Mouse (Mus musculus): ENCODE data around the gene Camkv. TPM values are rescaled to one million over a fixed set of nuclear protein-coding genes. Genes with fewer than 3 reads are reported as not detected.

Gene Camkv
- polyA plus RNA-seq, 1 experiment from 2014 or later: 6.7 TPM

DNA sequence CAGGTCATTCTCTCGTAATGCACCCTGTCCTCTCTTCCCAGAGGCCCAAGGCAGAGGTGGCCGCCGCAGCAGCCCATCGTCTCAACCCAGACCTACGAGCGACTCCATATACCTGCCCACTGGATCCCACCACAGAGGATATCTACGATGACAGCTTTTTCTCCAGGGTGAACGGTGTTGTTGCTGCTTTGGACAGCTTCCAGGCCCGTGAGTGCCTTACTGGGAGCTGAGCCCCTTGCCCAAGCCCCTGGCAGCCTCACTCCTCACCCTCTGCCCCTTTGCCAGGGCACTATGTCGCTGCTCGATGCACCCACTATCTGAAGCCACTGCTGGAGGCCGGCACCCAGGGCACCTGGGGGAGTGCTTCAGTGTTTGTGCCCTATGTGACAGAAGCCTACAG lies 43.3 kb downstream of the Camkv start:
- ATAC-seq (ENCODE audit: low FRiP score): no peak
- WGBS: 90% methylated on average over 12 of the region's 12 CpGs
- no peak for DNase-seq (ENCODE audit: low spot score, missing footprints)
- Histone ChIP-seq H3K4me1 (ENCODE audit: control insufficient read depth, insufficient read depth, low read length) (peaks cover 3% of the 10 kb centered on the region; the same call in 1 of the 2 replicates), H3K27ac (ENCODE audit: low read depth, low read length) (no peak overlapping the region), H3K9me3 (ENCODE audit: control insufficient read depth, low read length) (no peaks in the 10 kb centered on the region), H3K36me3 (ENCODE audit: control insufficient read depth, insufficient read depth, low read length) (no peaks in the 10 kb centered on the region), H3K4me3 (ENCODE audit: low read depth, low read length) (no peak overlapping the region), H3K9ac (ENCODE audit: low read length) (no peak overlapping the region), H3K4me2 (no peak overlapping the region), H3K27me3 (ENCODE audit: control insufficient read depth, insufficient read depth, low read length) (no peaks in the 10 kb centered on the region; the same call in 1 of the 2 replicates)

DNA sequence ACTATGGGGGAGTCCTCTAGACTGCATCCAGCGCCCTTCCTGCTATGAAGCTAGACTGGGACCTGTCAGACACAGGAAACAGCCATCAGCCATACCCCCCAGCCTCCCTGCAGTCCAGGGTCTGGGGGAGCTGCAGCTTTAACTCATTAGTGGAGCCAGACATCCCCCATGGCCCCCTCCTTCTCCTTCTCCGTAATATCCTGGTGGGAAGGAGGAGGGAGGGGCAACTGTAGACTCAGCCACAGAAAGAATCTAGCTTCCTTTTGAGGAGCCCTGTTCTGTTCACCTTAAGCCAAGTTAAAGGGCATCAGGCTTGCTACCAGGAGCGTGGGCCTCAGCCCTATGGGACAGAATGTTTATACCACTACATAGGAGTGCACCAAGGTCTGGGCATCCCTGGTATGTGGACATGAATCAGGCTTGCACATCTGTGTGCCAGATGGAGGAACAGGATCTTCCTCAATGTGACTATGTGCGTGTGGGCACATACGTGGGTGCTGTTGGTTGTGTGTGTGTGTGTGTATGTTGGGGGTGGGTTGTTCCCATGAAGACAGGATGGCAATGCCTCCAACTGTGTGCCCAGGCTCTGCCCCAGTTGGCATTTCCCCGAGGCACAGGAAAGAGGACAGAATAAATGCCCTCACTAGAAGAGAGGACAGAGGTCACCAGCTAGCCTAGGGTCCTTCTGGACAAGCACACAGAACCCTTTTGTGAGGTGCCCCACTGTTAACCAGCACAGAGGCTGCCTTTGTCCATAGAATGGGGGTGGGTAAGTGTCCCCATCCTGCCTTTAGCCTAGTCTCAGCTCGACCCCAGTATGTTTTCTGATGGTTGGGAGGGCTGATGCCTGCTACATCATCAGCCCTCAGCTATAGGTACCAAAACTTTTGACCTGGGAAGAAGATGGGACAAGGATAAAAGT lies 46.5 kb downstream of the Camkv start:
- ATAC-seq (ENCODE audit: low FRiP score) (no peak), DNase-seq (ENCODE audit: low spot score, missing footprints) (peak; percentile 81)
- Histone ChIP-seq H3K36me3 (ENCODE audit: control insufficient read depth, insufficient read depth, low read length) (no peaks in the 10 kb centered on the region), H3K9ac (ENCODE audit: low read length) (no peak overlapping the region), H3K27ac (ENCODE audit: low read depth, low read length) (peak overlapping the region; percentile 4; the same call in 1 of the 2 replicates), H3K4me2 (no peak overlapping the region), H3K4me3 (ENCODE audit: low read depth, low read length) (no peak overlapping the region), H3K4me1 (ENCODE audit: control insufficient read depth, insufficient read depth, low read length) (peaks cover 6% of the 10 kb centered on the region), H3K9me3 (ENCODE audit: control insufficient read depth, low read length) (no peaks in the 10 kb centered on the region), H3K27me3 (ENCODE audit: control insufficient read depth, insufficient read depth, low read length) (peaks cover 10% of the 10 kb centered on the region)
- WGBS: 69% methylated on average over 6 of the region's 7 CpGs

DNA sequence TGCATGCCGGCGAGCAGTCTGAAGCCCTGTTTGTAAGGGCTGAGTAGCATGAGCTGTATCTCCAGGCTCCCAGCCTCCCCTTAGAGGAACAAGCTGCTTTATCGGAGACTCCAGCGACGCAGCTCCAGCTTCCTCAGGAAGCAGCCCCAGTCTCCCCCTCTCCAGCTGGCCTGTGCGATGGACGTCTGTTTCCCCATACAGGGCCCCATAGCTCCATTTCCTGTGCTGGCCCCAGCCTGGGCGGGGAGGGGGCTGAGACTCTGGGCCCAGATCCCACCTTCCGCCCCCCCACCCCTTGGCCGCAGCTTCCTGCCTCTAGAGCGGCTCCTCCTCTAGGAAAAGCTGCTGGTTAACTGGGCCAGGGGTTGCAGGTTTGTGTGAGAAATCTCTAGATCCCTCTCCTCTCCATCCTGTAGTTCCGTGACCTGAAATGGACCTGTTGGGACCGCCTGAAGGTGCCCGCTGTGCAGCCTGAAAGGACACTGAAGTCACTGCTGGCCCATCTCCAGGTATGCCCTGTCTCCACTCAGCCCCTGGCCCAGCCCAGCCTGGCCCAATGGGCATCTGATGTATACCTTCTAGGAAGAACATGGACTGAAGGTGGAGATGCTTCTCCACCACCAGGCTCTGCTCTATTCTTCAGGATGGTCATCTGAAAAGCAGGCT lies 47.3 kb downstream of the Camkv start, which contains the start of gene Gm20661:
Gm20661 (plus strand) TSS at position 378 of the 666 bp plus-strand sequence.
- Histone ChIP-seq H3K9ac (ENCODE audit: low read length) (no peak within 1 kb of the TSS), H3K4me2 (peak within 1 kb of the TSS; percentile 88), H3K4me3 (ENCODE audit: low read depth, low read length) (no peak within 1 kb of the TSS), H3K27ac (ENCODE audit: low read depth, low read length) (peak within 1 kb of the TSS; percentile 44; the same call in 1 of the 2 replicates), H3K27me3 (ENCODE audit: control insufficient read depth, insufficient read depth, low read length) (peaks cover 10% of the 10 kb centered on the region), H3K9me3 (ENCODE audit: control insufficient read depth, low read length) (no peaks in the 10 kb centered on the region), H3K36me3 (ENCODE audit: control insufficient read depth, insufficient read depth, low read length) (no peaks in the 10 kb centered on the region), H3K4me1 (ENCODE audit: control insufficient read depth, insufficient read depth, low read length) (peaks cover 6% of the 10 kb centered on the region)
- 64% methylated on average over 14 of the region's 14 CpGs for WGBS
- DNase-seq (ENCODE audit: low spot score, missing footprints) (no peak), ATAC-seq (ENCODE audit: low FRiP score) (no peak)

DNA sequence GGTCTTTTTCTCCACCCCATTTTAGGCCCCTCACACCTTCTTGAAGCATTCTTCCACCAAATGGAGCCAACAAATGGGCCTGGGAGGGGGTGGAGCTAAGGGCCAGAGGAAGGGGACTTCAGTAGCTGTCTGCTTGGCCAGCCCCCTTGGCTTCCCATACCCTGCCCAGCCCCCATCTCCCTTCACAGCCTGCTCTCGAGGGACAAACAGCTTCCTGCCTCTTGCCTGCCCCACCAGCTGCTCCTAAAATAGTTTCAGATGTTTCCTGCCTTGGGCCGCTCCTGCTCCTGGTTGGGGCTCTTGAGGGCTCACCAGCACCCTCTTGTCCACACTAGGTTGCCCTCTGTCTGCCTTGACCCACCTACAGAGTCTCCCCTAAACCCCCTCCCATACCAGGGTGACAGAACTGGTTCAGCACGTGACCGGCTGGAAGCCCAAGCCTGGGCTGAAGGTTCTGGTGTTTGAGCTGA lies 48.0 kb downstream of the Camkv start:
- H3K4me2 ChIP-seq: peak overlapping the region; percentile 88

DNA sequence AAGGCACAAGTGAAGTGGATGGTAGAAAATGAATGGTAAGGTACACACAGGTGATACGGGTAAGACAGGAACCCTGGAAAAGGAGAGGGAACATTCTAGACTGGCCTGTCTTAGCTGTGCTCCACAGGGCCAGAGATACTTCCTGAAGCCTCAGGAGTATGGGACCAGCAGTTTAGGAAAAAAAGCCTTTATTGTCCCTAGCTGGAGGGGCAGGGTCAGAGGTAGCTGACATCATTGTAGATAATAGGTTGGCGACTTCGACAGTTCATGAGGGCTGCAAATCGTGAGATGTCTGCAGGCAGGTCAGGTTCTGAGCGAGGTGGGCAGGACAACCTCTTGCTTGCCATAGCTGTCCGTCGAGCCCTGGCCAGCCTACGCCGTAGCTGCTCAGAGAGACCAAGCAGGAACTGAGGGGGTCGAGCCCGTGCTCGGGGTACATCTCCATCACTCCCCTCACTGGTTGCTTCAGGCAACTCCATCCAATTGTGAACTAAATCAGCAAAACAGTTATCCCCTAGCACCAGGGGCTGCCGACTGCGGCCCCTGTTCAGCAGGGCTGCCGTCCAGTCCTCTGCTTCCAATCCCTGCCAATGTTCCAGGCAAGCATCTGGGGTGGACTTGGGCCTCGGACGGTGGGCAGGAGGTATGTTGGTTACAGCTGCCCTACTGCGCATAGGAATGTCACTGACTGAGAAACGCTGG lies 48.7 kb downstream of the Camkv start:
- peak; percentile 72 for DNase-seq (ENCODE audit: low spot score, missing footprints)
- 74% methylated on average over 19 of the region's 19 CpGs for WGBS

More for the DNA sequence above, 48.0 kb downstream of the Camkv start:
- Histone ChIP-seq H3K4me3 (ENCODE audit: low read depth, low read length) (no peak overlapping the region), H3K27ac (ENCODE audit: low read depth, low read length) (peak overlapping the region; percentile 44; the same call in 1 of the 2 replicates), H3K9me3 (ENCODE audit: control insufficient read depth, low read length) (no peaks in the 10 kb centered on the region), H3K36me3 (ENCODE audit: control insufficient read depth, insufficient read depth, low read length) (no peaks in the 10 kb centered on the region), H3K9ac (ENCODE audit: low read length) (no peak overlapping the region), H3K27me3 (ENCODE audit: control insufficient read depth, insufficient read depth, low read length) (peaks cover 10% of the 10 kb centered on the region), H3K4me1 (ENCODE audit: control insufficient read depth, insufficient read depth, low read length) (peaks cover 6% of the 10 kb centered on the region)
- no peak for DNase-seq (ENCODE audit: low spot score, missing footprints)
- no peak for ATAC-seq (ENCODE audit: low FRiP score)
- WGBS: 40% methylated on average over 4 of the region's 4 CpGs

DNA sequence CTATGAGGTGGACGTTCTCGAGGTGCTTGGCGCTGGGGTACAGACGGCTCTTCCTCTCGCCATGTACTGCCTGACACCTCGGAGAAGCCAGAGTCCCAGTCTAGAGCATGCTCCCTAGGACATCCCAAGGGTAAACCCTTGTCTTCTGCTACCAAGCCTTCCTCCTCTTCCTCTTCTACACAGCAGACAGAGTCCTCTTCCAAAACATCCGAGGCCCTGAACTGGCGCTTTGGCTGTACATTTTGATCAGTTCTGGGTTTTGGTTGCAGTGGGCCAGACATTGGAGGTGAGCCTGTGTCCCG lies 49.2 kb downstream of the Camkv start:
- DNase-seq (ENCODE audit: low spot score, missing footprints): no peak
- H3K9me3 ChIP-seq (ENCODE audit: control insufficient read depth, low read length): no peaks in the 10 kb centered on the region
- no peak for ATAC-seq (ENCODE audit: low FRiP score)
- H3K4me1 ChIP-seq (ENCODE audit: control insufficient read depth, insufficient read depth, low read length): peaks cover 6% of the 10 kb centered on the region
- H3K27ac ChIP-seq (ENCODE audit: low read depth, low read length): no peak overlapping the region
- H3K9ac ChIP-seq (ENCODE audit: low read length): peak overlapping the region; percentile 60
- peak overlapping the region; percentile 88 for H3K4me2 ChIP-seq
- H3K27me3 ChIP-seq (ENCODE audit: control insufficient read depth, insufficient read depth, low read length): peaks cover 10% of the 10 kb centered on the region
- WGBS: 63% methylated on average over 9 of the region's 9 CpGs
- peak overlapping the region; percentile 60 for H3K4me3 ChIP-seq (ENCODE audit: low read depth, low read length)
- H3K36me3 ChIP-seq (ENCODE audit: control insufficient read depth, insufficient read depth, low read length): no peaks in the 10 kb centered on the region

More for the DNA sequence above, 48.7 kb downstream of the Camkv start:
- H3K9me3 ChIP-seq (ENCODE audit: control insufficient read depth, low read length): no peaks in the 10 kb centered on the region
- peak overlapping the region; percentile 60; the same call in 1 of the 2 replicates for H3K4me3 ChIP-seq (ENCODE audit: low read depth, low read length)
- ATAC-seq (ENCODE audit: low FRiP score): no peak
- peak overlapping the region; percentile 60; the same call in 1 of the 2 replicates for H3K9ac ChIP-seq (ENCODE audit: low read length)
- H3K27ac ChIP-seq (ENCODE audit: low read depth, low read length): no peak overlapping the region; the same call in 1 of the 2 replicates
- H3K36me3 ChIP-seq (ENCODE audit: control insufficient read depth, insufficient read depth, low read length): no peaks in the 10 kb centered on the region
- H3K4me2 ChIP-seq: peak overlapping the region; percentile 88
- peaks cover 10% of the 10 kb centered on the region for H3K27me3 ChIP-seq (ENCODE audit: control insufficient read depth, insufficient read depth, low read length)
- peaks cover 6% of the 10 kb centered on the region for H3K4me1 ChIP-seq (ENCODE audit: control insufficient read depth, insufficient read depth, low read length)

DNA sequence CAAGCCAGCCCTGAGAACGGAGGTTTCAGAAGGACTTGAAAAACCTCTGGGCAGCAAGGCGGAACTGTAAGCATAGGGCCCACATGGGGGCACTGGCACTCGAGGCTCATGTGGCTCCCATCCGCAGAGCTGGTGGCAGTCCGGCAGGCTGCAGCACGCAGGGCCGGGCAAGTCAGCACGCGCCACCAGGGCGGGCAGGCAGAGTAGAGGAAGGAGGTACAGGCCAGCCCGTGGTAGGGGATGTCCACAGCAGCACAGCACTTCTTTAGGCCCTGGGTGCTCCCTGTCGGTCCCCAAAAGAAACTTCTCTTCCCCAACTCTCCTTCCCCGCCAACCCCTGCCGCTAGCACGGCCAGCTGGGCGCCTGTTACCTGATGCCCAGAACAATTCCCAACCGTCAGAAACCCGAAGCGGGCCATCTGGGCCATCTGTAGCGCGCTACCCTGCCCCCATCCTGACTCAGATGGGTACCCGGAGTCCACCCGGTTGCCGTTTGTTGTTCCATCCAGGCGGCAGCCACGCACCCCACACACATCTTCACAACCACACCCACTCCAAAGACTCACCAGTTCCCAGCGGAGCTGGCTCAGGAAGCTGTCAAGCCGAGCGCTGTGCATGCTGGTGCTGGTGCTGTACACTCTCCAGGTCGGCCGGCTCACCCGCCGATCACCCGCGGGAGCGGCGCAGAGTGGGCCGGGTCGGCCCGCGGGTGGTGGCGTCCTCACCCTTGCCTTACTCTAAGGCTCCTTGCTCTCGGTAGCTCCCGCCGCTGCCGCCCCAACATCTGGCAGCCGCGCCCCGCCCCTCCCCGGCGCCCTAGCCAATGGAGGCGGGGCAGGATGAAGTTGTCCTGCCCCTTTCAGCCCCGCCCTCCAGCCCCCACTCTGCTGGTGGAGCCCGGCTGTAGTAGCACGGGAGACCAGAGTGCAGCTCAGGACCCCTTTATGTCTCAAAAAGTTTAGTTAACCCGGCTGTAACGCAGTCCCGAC lies 50.0 kb downstream of the Camkv start, which contains the start of gene Inka1:
Inka1 (minus strand) TSS at position 749 of the 989 bp plus-strand sequence.
- Histone ChIP-seq H3K36me3 (ENCODE audit: control insufficient read depth, insufficient read depth, low read length) (no peaks in the 10 kb centered on the region), H3K4me2 (peak within 1 kb of the TSS; percentile 88), H3K27ac (ENCODE audit: low read depth, low read length) (no peak within 1 kb of the TSS), H3K4me3 (ENCODE audit: low read depth, low read length) (peak within 1 kb of the TSS; percentile 60), H3K4me1 (ENCODE audit: control insufficient read depth, insufficient read depth, low read length) (peaks cover 6% of the 10 kb centered on the region), H3K9me3 (ENCODE audit: control insufficient read depth, low read length) (no peaks in the 10 kb centered on the region), H3K9ac (ENCODE audit: low read length) (peak within 1 kb of the TSS; percentile 60), H3K27me3 (ENCODE audit: control insufficient read depth, insufficient read depth, low read length) (peaks cover 10% of the 10 kb centered on the region)
- peak; percentile 87 for ATAC-seq (ENCODE audit: low FRiP score)
- WGBS: under 1% methylated on average over 57 of the region's 58 CpGs
- peak; percentile 98 for DNase-seq (ENCODE audit: low spot score, missing footprints)

DNA sequence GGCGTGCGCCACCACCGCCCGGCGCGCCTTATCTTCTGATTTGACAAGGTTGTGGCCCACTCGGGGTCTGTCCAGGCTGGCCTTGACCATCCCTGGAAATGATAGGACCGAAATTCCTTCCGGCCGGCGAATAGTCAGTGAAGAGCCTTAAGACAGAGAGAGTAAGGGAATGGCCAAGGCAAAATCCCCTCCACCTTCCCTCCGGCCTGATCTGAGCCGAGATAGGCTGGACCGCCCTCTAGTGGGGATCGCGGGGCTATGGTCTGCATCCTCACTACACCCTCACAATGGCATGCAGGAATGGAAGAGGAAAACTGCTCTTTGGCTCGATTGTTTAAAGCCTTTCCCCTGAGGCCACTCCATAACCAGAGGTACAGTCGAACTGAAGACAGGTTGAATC lies 50.9 kb downstream of the Camkv start:
- Histone ChIP-seq H3K9me3 (ENCODE audit: control insufficient read depth, low read length) (no peaks in the 10 kb centered on the region), H3K36me3 (ENCODE audit: control insufficient read depth, insufficient read depth, low read length) (no peaks in the 10 kb centered on the region), H3K4me2 (peak overlapping the region; percentile 88), H3K4me3 (ENCODE audit: low read depth, low read length) (peak overlapping the region; percentile 60; the same call in 1 of the 2 replicates), H3K4me1 (ENCODE audit: control insufficient read depth, insufficient read depth, low read length) (peaks cover 6% of the 10 kb centered on the region), H3K27me3 (ENCODE audit: control insufficient read depth, insufficient read depth, low read length) (peaks cover 10% of the 10 kb centered on the region), H3K27ac (ENCODE audit: low read depth, low read length) (no peak overlapping the region), H3K9ac (ENCODE audit: low read length) (no peak overlapping the region)
- ATAC-seq (ENCODE audit: low FRiP score) (peak; percentile 69), DNase-seq (ENCODE audit: low spot score, missing footprints) (peak; percentile 94)
- 7% methylated on average over 18 of the region's 18 CpGs for WGBS

Measured in midbrain, embryonic 11.5 days (tissue).